Mouse (Mus musculus) cerebellum, postnatal 10 days (tissue): Measurements from ENCODE around the gene Olfr574.

ENCODE experiments used
- DNase-seq, 2 experiments: peaks; one replicate each; pipeline ENCODE4 v3.0.0; 2021; ENCODE audit warnings: mixed read lengths in 2 of 2

Gene Olfr574

GRCm38 (mm10) chr7:102948167-102948566 lies at the start of gene Olfr574:
Gene Olfr574, plus strand, starts transcription at chr7:102948467.
- DNase-seq: no peak

DNA sequence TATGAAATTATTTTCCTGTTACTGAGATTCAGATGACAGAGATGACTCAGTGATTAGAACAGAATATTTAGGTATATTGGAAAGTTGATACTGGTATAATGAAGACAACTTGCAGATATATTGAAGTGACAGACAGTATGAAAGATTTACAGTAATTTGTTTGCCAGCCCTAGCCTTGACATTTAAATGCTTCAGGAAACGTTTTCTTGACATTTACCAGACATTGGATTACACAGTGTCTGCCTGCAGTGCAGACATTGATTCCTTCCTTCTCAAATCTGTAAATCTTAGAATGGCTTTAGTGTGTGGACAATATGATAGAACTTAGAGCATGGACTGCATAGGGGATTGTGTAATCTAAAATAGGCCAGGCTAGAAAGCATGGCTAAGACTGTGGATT lies 33.0 kb upstream of the Olfr574 start:
- DNase-seq: no peak

GRCm38 (mm10) chr7:102916405-102916804 lies 31.9 kb upstream of the Olfr574 start:
- DNase-seq: no peak

DNA sequence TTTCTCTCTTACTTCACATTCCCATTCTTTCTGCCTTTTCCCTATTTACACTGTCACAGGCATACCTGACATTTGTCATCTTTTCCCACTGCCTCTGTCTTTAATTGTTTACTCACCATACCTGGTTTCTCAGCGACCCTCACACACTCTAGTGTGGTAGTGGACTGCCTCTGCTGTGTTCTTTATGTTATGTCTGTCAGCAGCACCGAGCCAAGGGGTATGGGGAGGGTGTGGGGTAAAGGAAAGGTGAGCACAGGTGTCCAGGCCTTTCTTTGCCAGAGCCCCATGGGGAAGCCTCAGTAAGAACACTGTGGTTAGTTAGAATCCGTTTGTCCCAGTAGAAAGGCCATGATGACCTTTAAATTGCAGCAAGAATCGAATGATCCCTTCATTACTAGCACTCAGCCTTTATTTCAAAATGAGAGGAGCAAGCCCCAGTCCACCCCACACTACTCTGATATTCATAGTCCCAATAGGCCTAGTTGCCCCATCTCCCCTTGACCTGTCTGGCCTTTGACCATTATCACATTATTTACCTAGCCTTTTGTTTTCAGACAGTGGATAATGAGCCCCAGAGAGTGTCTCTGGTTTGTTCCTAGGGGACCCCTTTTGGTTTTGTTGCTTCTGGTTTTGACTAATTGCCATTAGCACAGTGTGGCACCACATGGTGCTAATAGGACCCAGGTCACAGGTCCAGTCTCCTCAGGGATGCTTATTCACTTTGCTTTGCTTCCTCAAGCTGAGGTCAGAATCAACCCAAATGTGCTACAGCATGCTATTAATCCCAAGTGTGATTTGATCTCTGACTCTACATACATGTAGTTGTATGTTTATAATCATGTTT lies 31.0 kb upstream of the Olfr574 start, which contains the start of gene Olfr571:
TSS of gene Olfr571 (minus strand) at position 505 of the 844 bp plus-strand sequence.
- no peak for DNase-seq

DNA sequence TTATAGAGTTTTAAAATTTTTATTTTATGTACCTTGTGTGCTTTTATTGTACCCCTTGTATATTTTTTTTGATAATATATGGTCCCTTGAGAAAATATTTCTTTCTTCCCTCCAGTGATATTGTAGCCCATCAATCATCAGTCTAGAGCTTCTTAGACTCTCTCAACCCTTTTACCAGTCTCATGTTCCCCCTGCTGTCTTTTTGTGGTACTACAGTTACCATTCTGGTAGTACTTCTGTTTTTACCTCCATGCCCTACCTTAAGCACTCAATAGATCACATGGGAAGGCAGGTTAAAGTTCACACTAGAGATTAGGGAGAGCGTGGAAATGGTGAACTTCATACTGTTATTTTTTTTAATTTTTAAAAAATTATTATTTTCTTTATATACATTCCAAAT lies 28.6 kb upstream of the Olfr574 start:
- peak; percentile 69 to 82 for DNase-seq

DNA sequence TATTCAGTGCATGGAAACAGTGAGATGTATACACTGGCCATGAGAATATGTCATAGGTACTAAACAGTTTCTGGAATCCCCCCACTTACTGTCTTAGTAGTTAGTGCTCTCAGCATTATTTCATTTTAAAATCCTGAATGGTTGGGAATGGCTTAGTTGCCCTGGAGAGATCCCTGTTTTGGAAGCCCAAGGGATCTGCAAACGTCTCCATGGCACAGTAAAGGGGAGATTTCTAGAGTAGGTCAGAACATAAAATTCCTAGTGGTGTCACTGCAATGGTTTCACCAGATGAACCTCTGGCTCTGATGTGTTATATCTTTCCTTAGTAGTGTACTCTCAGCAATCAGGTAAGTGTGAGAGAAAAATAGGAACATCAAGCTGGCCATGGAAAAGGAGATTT lies 24.2 kb upstream of the Olfr574 start, which contains the start of gene Olfr572:
TSS of gene Olfr572 (plus strand) at position 301 of the 400 bp plus-strand sequence.
- no peak for DNase-seq

DNA sequence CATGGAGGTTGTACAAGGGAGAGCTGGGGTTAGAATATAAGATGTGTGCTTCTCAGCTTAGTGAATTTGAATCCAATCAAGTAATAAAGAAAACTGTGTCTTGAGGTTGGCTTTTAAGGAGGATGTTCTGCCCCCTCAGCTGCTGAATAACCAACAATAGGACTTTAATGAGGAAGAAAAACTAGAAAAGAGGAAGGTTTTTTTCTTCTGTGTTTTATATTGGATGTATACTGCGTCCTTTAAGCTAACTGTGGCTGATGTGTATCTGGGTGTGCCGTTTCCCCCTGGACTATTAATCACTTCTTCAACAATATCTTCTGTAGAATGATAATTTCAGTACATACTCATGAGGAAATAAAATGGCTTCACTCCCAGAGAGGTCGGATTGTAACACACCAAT lies 21.2 kb upstream of the Olfr574 start:
- DNase-seq: no peak

- no peak for DNase-seq
Observed at GRCm38 (mm10) chr7:102942475-102942874, 5.8 kb upstream of the Olfr574 start, which contains the start of gene Olfr573-ps1. Gene Olfr573-ps1, minus strand, starts transcription at chr7:102942575.

DNA sequence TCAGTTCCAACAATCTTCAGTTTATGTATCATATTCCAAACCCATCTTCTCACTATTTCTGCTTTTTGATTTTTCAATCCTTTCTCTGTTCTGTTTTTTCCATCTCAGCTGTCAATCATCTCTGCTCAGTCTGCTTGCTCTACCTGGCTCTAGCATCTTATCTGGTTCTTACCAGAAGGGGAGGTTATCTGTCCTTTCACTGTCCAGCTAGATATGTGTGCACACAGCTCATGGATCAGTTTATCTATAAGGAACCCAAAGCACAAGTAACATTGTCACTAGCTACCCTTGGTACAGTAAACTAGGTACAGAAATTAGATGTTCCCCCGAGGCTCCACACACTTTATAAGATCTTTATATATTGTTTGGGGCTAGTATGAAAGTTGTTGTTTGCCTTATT lies 4.8 kb upstream of the Olfr574 start:
- DNase-seq: no peak

GRCm38 (mm10) chr7:102950732-102951131 lies 2.5 kb downstream of the Olfr574 start:
- no peak for DNase-seq

- no peak for DNase-seq
Observed at GRCm38 (mm10) chr7:102958137-102958536, 9.9 kb downstream of the Olfr574 start.

- DNase-seq: no peak
Observed at GRCm38 (mm10) chr7:102958593-102958992, 10.3 kb downstream of the Olfr574 start, which contains the start of gene Olfr575. Gene Olfr575, minus strand, starts transcription at chr7:102958775.

- no peak for DNase-seq
Observed at GRCm38 (mm10) chr7:102962360-102962759, 14.1 kb downstream of the Olfr574 start, which contains the start of gene Olfr576. Gene Olfr576, plus strand, starts transcription at chr7:102962660.

GRCm38 (mm10) chr7:102974399-102974798 lies 26.1 kb downstream of the Olfr574 start:
- DNase-seq: no peak

DNA sequence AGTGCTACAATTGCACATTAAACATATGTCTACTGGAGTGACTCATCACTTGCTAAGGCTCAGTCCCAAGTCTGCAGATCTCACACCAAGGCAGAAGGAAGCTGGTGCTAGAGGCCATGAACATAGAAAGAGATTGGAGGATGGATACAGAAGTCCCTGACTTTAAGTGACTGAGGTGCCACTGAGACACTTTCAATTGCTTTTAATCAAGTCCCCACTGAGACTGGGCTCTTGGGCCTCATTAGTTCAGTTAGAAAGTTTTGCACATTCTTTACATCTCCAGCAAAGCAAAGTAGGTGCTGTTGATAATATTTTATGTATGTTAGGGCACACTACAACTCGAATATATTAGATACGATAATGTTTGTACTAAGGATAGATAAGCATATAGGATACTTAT lies 27.6 kb downstream of the Olfr574 start, which contains the start of gene Olfr577:
TSS of gene Olfr577 (minus strand) at position 101 of the 400 bp plus-strand sequence.
- DNase-seq: no peak

- DNase-seq: no peak
Observed at GRCm38 (mm10) chr7:102989224-102989623, 41.0 kb downstream of the Olfr574 start, which contains the start of gene Olfr578. Gene Olfr578, minus strand, starts transcription at chr7:102989324.
